Mouse (Mus musculus): Measurements from ENCODE around the gene Cyp4f17.

Gene Cyp4f17

GRCm38 (mm10) chr17:32505851-32506728 is at the start of gene Cyp4f17:
Gene Cyp4f17, plus strand, starts transcription at chr17:32506050.
- WGBS: 22% methylated on average over 30 of the region's 30 CpGs

DNA sequence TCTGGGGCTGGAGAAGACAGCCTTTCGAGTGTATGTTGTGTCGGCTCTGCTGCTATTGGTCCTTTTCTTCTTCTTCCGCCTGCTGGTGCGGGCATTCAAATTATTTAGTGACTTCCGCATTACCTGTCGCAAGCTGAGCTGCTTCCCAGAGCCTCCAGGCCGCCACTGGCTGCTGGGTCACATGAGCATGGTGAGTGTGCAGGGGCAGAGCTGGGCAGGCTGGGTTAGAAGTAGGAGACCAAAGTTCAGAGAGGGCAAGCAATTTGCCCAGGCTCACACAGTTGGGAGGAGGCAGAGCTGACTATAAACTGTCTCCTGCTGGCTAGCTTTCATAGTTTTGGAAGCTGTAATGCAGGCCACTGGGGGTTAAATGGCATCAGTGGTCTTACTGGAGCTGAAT is 37.4 kb upstream of the Cyp4f17 start:
- WGBS: 66% methylated on average over 7 of the region's 7 CpGs

- WGBS: 84% methylated on average over 4 of the region's 4 CpGs
Measured at GRCm38 (mm10) chr17:32470795-32471194, 35.1 kb upstream of the Cyp4f17 start.

- whole genome bisulfite sequencing: 46% methylated on average over 7 of the region's 7 CpGs
Measured at GRCm38 (mm10) chr17:32472176-32472575, 33.7 kb upstream of the Cyp4f17 start.

- 91% methylated on average over 5 of the region's 5 CpGs for WGBS
Measured at GRCm38 (mm10) chr17:32474954-32475560, 30.8 kb upstream of the Cyp4f17 start.

- WGBS: 92% methylated on average over 1 of the region's 1 CpGs
Measured at GRCm38 (mm10) chr17:32477204-32477603, 28.6 kb upstream of the Cyp4f17 start.

DNA sequence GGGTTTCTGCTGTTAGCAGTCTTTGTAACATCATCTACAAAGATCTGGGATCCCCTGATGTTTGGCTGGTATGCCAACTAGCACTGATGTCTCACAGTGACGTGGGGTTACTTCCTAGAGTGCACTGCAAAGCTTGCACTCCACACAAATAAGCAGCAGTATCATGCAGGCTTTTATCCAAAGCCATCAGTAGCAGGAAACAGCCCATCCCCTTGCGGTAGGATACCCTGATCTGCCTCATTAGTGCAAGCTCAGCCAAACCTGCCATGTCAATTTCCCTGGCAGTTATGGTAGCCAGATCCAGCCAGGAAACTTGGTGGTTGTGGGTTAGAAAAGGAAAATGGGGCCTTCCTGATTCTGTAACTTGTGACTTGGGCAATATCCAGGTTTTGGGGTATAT is 27.1 kb upstream of the Cyp4f17 start:
- WGBS: 76% methylated on average over 2 of the region's 2 CpGs

DNA sequence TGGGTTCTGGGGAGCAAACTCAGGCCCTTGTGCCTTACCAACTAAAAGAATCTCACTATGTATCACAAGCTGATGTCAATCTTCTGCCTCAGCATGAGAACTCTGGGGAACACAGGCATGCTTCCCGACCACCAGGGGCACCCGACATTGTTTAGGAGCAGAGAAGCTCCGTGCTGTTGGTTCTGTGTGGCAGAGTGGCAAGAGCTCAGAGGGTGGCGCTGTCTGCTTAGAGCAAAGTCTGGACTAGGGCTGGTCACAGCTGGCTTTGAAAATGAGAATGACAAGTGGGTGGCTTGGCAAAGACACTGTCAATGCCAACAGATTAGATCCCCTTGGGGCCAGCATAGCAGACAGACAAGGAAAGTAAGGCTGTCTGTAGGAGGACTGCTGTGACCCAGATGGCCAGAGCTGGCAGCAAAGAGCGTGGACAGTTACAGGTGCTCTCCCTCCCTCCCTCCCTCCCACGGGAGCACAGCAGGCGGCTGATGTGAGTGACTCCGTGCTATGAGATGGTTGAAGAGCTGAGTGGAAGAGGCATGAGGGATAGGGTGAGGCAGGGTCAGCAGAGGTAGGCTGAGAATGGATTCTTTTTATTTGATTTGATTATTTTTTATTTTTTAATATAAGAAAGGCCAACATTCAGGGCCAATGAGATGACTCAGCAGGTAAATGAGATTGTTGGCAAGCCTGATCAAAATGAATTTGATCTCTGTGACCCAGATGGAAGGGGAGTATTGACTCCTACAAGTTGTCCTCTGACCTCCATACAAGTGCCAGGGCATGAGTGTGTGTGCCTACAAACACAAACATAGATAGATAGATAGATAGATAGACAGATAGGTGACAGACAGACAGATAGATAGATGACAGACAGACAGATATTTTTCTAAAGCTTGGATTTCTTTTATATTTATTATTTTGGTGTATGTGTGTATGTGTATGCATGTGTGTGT is 26.0 kb upstream of the Cyp4f17 start:
- 24% methylated on average over 8 of the region's 8 CpGs for WGBS

GRCm38 (mm10) chr17:32481766-32482165 is 24.1 kb upstream of the Cyp4f17 start:
- WGBS: 84% methylated on average over 14 of the region's 14 CpGs

GRCm38 (mm10) chr17:32483200-32483599 is 22.6 kb upstream of the Cyp4f17 start:
- 17% methylated on average over 18 of the region's 18 CpGs for WGBS

- 27% methylated on average over 30 of the region's 30 CpGs for WGBS
Measured at GRCm38 (mm10) chr17:32492349-32492980, 13.4 kb upstream of the Cyp4f17 start.

DNA sequence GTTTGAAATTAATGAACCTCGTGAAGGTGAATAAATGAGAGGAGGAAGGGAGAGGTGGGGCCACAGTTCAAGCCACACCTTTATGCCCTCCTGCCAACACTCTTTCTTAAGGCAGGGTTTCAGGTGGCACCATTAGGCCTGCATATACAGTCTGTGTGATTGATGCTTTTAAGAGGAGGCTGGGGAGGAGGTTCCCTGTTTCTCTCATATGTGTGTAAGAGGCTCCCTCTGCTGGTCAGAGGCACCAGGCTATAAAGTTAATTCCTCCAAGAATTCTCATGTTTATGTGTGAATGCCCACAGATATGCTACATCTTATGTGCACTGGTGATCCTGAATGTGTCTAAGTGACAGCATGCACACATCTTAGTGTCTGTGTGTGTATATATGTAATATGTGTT is 11.2 kb upstream of the Cyp4f17 start:
- 56% methylated on average over 1 of the region's 1 CpGs for WGBS

GRCm38 (mm10) chr17:32500511-32500910 is 5.3 kb upstream of the Cyp4f17 start:
- WGBS: 84% methylated on average over 4 of the region's 4 CpGs

DNA sequence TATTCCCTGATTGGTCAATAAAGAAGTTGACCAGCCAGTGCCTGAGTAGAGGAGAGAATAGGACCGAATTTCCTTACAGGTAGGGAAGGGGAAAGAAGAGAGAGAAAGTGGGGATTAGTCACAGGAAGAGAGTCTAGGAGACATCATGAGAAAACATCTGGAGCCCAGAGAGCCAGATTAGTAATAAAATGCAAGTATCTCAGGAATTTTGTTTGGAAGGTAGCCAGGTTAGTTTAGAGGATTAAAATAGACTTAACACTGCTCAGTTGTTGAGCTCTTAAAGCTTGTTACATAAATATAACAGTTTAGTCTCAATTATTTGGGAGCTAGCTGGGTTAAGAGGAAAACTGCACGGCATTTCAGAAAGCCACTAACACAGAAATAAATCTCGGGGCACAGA is 4.8 kb upstream of the Cyp4f17 start:
- WGBS: 56% methylated on average over 3 of the region's 3 CpGs

GRCm38 (mm10) chr17:32503111-32503510 is 2.7 kb upstream of the Cyp4f17 start:
- WGBS: 85% methylated on average over 2 of the region's 2 CpGs

- WGBS: 65% methylated on average over 9 of the region's 9 CpGs
Measured at GRCm38 (mm10) chr17:32506729-32507245, 937 bp downstream of the Cyp4f17 start.

- 48% methylated on average over 5 of the region's 5 CpGs for WGBS
Measured at GRCm38 (mm10) chr17:32516126-32516525, 10.3 kb downstream of the Cyp4f17 start.

DNA sequence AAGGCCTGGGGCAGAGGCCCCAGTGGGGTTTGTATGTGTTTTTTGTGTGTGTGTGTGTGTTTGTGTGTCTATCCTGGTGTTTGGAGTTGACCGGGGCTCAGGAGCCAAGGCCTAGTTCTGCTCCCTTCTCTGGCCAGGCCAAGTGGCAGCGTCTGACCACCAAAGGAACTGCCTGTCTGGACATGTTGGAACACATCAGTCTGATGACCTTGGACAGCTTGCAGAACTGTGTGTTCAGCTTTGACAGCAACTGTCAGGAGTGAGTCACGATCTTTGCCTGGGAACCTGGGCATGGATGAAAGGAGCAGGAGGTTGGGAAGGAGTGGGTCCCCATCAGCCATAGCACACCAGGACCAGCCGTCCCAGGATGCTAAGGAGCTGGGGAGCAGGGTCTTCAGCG is 16.1 kb downstream of the Cyp4f17 start:
- 93% methylated on average over 5 of the region's 5 CpGs for WGBS

- 93% methylated on average over 4 of the region's 4 CpGs for WGBS
Measured at GRCm38 (mm10) chr17:32522386-32522785, 16.5 kb downstream of the Cyp4f17 start.

DNA sequence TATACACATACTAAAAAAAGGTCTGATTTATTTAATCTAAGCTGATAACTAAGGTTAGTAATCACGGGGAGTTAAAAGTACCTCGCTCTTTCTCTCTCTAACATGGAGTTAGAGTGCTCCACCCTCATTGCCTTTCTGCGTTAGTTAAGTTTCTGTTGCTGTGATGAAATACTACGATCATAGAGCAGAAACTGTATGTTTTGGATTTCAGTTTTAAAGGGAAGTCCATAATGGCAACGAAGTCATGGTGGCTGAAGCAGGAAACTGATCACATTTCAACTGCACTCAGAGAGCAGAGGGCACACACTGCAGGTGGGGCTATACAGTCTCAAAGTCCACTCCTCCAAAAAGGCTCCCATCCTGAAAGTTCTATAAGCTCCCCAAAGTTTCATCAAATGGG is 17.0 kb downstream of the Cyp4f17 start:
- 93% methylated on average over 5 of the region's 5 CpGs for WGBS

DNA sequence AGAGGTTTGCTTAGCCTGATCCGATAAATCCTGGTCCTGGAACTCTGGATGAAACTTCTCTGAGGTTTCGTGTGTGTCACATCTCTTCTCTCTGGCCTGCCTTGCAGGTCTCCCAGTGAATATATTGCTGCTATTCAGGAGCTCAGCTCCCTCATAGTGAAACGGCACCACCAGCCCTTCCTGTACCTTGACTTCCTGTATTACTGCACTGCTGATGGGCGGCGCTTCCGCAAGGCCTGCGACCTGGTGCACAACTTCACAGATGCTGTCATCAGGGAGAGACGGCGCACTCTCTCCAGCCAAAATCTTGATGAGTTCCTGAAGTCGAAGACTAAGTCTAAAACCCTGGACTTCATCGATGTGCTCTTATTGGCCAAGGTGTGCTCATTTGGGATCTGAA is 18.0 kb downstream of the Cyp4f17 start:
- 86% methylated on average over 11 of the region's 11 CpGs for WGBS

Measured in cerebral cortex, adult 2 months (tissue).